Mouse (Mus musculus): ENCODE data around the gene Ip6k3. TPM values are rescaled to one million over a fixed set of nuclear protein-coding genes. Genes with fewer than 3 reads are reported as not detected.

Ip6k3 gene
- total and polyA plus RNA-seq, 2 experiments from 2014 or later, result 0.31 TPM; not detected in 1

- TF ChIP-seq CTCF (IDR thresholded peaks at IDR 0.05; ENCODE audit: low read depth), result no peak
- Histone ChIP-seq H3K4me3 (ENCODE audit: low read length) (no peak overlapping the region), H3K4me2 (ENCODE audit: low read depth, low read length) (no peak overlapping the region), H3K9me3 (ENCODE audit: low read length) (no peaks in the 10 kb centered on the region), H3K36me3 (ENCODE audit: insufficient read depth, low read length) (no peaks in the 10 kb centered on the region), H3K9ac (replicated peaks; ENCODE audit: low read length) (no peak overlapping the region), H3K4me1 (ENCODE audit: insufficient read depth, low read length) (no peaks in the 10 kb centered on the region), H3K27me3 (ENCODE audit: insufficient read depth, low read length) (no peaks in the 10 kb centered on the region), H3K27ac (no peak overlapping the region)
- WGBS, result 72% methylated on average over 11 of the region's 11 CpGs
- DNase-seq (ENCODE audit: low spot score) (no peak), ATAC-seq (no peak)
Observed at GRCm38 (mm10) chr17:27169952-27170695, 2.5 kb upstream of the Ip6k3 start.

GRCm38 (mm10) chr17:27168569-27168968, 974 bp upstream of the Ip6k3 start:
- no peaks in the 10 kb centered on the region for H3K27me3 ChIP-seq (ENCODE audit: insufficient read depth, low read length)
- ATAC-seq (no peak), DNase-seq (ENCODE audit: low spot score) (no peak)
- H3K4me3 ChIP-seq (ENCODE audit: low read length), result no peak overlapping the region
- no peak overlapping the region for H3K27ac ChIP-seq
- H3K9me3 ChIP-seq (ENCODE audit: low read length), result no peaks in the 10 kb centered on the region
- no peaks in the 10 kb centered on the region for H3K4me1 ChIP-seq (ENCODE audit: insufficient read depth, low read length)
- no peak for TF ChIP-seq CTCF (IDR thresholded peaks at IDR 0.05; ENCODE audit: low read depth)
- WGBS, result 96% methylated on average over 4 of the region's 4 CpGs
- no peak overlapping the region for H3K4me2 ChIP-seq (ENCODE audit: low read depth, low read length)
- no peaks in the 10 kb centered on the region for H3K36me3 ChIP-seq (ENCODE audit: insufficient read depth, low read length)
- H3K9ac ChIP-seq (replicated peaks; ENCODE audit: low read length), result no peak overlapping the region

GRCm38 (mm10) chr17:27166901-27167300, 694 bp downstream of the Ip6k3 start:
- Histone ChIP-seq H3K27me3 (ENCODE audit: insufficient read depth, low read length) (no peaks in the 10 kb centered on the region), H3K4me2 (ENCODE audit: low read depth, low read length) (no peak overlapping the region), H3K9me3 (ENCODE audit: low read length) (no peaks in the 10 kb centered on the region), H3K27ac (no peak overlapping the region), H3K36me3 (ENCODE audit: insufficient read depth, low read length) (no peaks in the 10 kb centered on the region), H3K9ac (replicated peaks; ENCODE audit: low read length) (no peak overlapping the region), H3K4me1 (ENCODE audit: insufficient read depth, low read length) (no peaks in the 10 kb centered on the region), H3K4me3 (ENCODE audit: low read length) (no peak overlapping the region)
- TF ChIP-seq CTCF (IDR thresholded peaks at IDR 0.05; ENCODE audit: low read depth), result no peak
- 77% methylated on average over 6 of the region's 6 CpGs for WGBS
- no peak for ATAC-seq
- no peak for DNase-seq (ENCODE audit: low spot score)

GRCm38 (mm10) chr17:27165054-27165773, 2.4 kb downstream of the Ip6k3 start:
- WGBS, result 64% methylated on average over 8 of the region's 8 CpGs
- DNase-seq (ENCODE audit: low spot score) (peak; percentile 82), ATAC-seq (peak; percentile 69; the same call in 1 of the 2 replicates)
- TF ChIP-seq CTCF (IDR thresholded peaks at IDR 0.05; ENCODE audit: low read depth), result peak; percentile 87
- Histone ChIP-seq H3K27me3 (ENCODE audit: insufficient read depth, low read length) (no peaks in the 10 kb centered on the region), H3K9ac (replicated peaks; ENCODE audit: low read length) (no peak overlapping the region), H3K4me1 (ENCODE audit: insufficient read depth, low read length) (no peaks in the 10 kb centered on the region), H3K9me3 (ENCODE audit: low read length) (no peaks in the 10 kb centered on the region), H3K4me2 (ENCODE audit: low read depth, low read length) (no peak overlapping the region), H3K4me3 (ENCODE audit: low read length) (no peak overlapping the region), H3K27ac (no peak overlapping the region), H3K36me3 (ENCODE audit: insufficient read depth, low read length) (no peaks in the 10 kb centered on the region)

GRCm38 (mm10) chr17:27160905-27161304, 6.7 kb downstream of the Ip6k3 start:
- Histone ChIP-seq H3K27ac (no peak overlapping the region), H3K4me1 (ENCODE audit: insufficient read depth, low read length) (no peaks in the 10 kb centered on the region), H3K27me3 (ENCODE audit: insufficient read depth, low read length) (no peaks in the 10 kb centered on the region), H3K9me3 (ENCODE audit: low read length) (no peaks in the 10 kb centered on the region), H3K4me3 (ENCODE audit: low read length) (no peak overlapping the region), H3K9ac (replicated peaks; ENCODE audit: low read length) (no peak overlapping the region), H3K4me2 (ENCODE audit: low read depth, low read length) (no peak overlapping the region), H3K36me3 (ENCODE audit: insufficient read depth, low read length) (no peaks in the 10 kb centered on the region)
- WGBS, result 74% methylated on average over 4 of the region's 4 CpGs
- ATAC-seq (no peak), DNase-seq (ENCODE audit: low spot score) (no peak)
- TF ChIP-seq CTCF (IDR thresholded peaks at IDR 0.05; ENCODE audit: low read depth), result no peak

GRCm38 (mm10) chr17:27159169-27159568, 8.4 kb downstream of the Ip6k3 start:
- Histone ChIP-seq H3K9ac (replicated peaks; ENCODE audit: low read length) (no peak overlapping the region), H3K4me1 (ENCODE audit: insufficient read depth, low read length) (no peaks in the 10 kb centered on the region), H3K27me3 (ENCODE audit: insufficient read depth, low read length) (no peaks in the 10 kb centered on the region), H3K27ac (no peak overlapping the region), H3K9me3 (ENCODE audit: low read length) (no peaks in the 10 kb centered on the region), H3K36me3 (ENCODE audit: insufficient read depth, low read length) (no peaks in the 10 kb centered on the region), H3K4me3 (ENCODE audit: low read length) (no peak overlapping the region), H3K4me2 (ENCODE audit: low read depth, low read length) (no peak overlapping the region)
- ATAC-seq (no peak), DNase-seq (ENCODE audit: low spot score) (no peak)
- TF ChIP-seq CTCF (IDR thresholded peaks at IDR 0.05; ENCODE audit: low read depth), result no peak
- WGBS, result 78% methylated on average over 7 of the region's 7 CpGs

- no peaks in the 10 kb centered on the region for H3K27me3 ChIP-seq (ENCODE audit: insufficient read depth, low read length)
- 78% methylated on average over 6 of the region's 6 CpGs for WGBS
- peaks cover 6% of the 10 kb centered on the region; the same call in 1 of the 2 replicates for H3K4me1 ChIP-seq (ENCODE audit: insufficient read depth, low read length)
- H3K4me2 ChIP-seq (ENCODE audit: low read depth, low read length), result no peak overlapping the region
- no peak overlapping the region for H3K27ac ChIP-seq
- no peak overlapping the region for H3K4me3 ChIP-seq (ENCODE audit: low read length)
- no peaks in the 10 kb centered on the region for H3K36me3 ChIP-seq (ENCODE audit: insufficient read depth, low read length)
- ATAC-seq (no peak), DNase-seq (ENCODE audit: low spot score) (no peak)
- TF ChIP-seq CTCF (IDR thresholded peaks at IDR 0.05; ENCODE audit: low read depth), result no peak
- no peak overlapping the region for H3K9ac ChIP-seq (replicated peaks; ENCODE audit: low read length)
- no peaks in the 10 kb centered on the region for H3K9me3 ChIP-seq (ENCODE audit: low read length)
Observed at GRCm38 (mm10) chr17:27158439-27158838, 9.2 kb downstream of the Ip6k3 start.
